Mouse (Mus musculus) heart, postnatal 0 days (tissue): ENCODE measurements around the gene Ankrd53. TPM values are rescaled to one million over a fixed set of nuclear protein-coding genes. Genes with fewer than 3 reads are reported as not detected.

Experiments used
- ATAC-seq: fragments of 200-750 bp; cut with Nextera tagmentation; 2 replicates; pipeline ENCODE4 v1.8.0; 2017; ENCODE audit warnings: low read depth, moderate number of reproducible peaks, moderate library complexity; ENCODE audit not compliant: insufficient read depth
- DNase-seq: peaks from one replicate; pipeline ENCODE4 v3.0.0-alpha.2; 2016; ENCODE audit warnings: low spot score
- H3K27ac ChIP-seq: fragments of 300-500 bp; sonication (generic); 2 replicates; pipeline ENCODE4 v1.5.1; 2014; ENCODE audit warnings: low read depth, mild to moderate bottlenecking
- H3K27me3 ChIP-seq: fragments of 300-500 bp; sonication (generic); 2 replicates; pipeline ENCODE4 v1.6.1; 2014; ENCODE audit warnings: low read length, mixed read lengths; ENCODE audit not compliant: control insufficient read depth, insufficient read depth
- H3K36me3 ChIP-seq: fragments of 300-500 bp; sonication (generic); replicated peaks from 2 replicates; pipeline ENCODE4 v1.6.1; 2014; ENCODE audit warnings: low read length, mixed read lengths; ENCODE audit not compliant: control insufficient read depth, insufficient read depth
- H3K4me1 ChIP-seq: fragments of 300-500 bp; sonication (generic); 2 replicates; pipeline ENCODE4 v1.6.1; 2014; ENCODE audit warnings: antibody characterized with exemption; ENCODE audit not compliant: control insufficient read depth, insufficient read depth
- H3K4me2 ChIP-seq: fragments of 300-500 bp; sonication (generic); 2 replicates; pipeline ENCODE4 v1.6.1; 2014; ENCODE audit warnings: low read depth, mild to moderate bottlenecking, low read length, moderate library complexity
- H3K4me3 ChIP-seq: fragments of 300-500 bp; sonication (generic); 2 replicates; pipeline ENCODE4 v1.5.1; 2014; ENCODE audit warnings: low read depth, low read length
- H3K9ac ChIP-seq: fragments of 300-500 bp; sonication (generic); replicated peaks from 2 replicates; pipeline ENCODE4 v1.6.1; 2014; ENCODE audit warnings: low read depth, low read length, mixed read lengths
- H3K9me3 ChIP-seq: fragments of 300-500 bp; sonication (generic); replicated peaks from 2 replicates; pipeline ENCODE4 v1.6.1; 2016; ENCODE audit warnings: low read length; ENCODE audit not compliant: control insufficient read depth
- CTCF ChIP-seq: IDR thresholded peaks from 2 replicates; pipeline ENCODE4 v1.5.1; 2016; ENCODE audit warnings: antibody characterized with exemption, control low read depth, low read depth
- EP300 ChIP-seq: IDR thresholded peaks from 2 replicates; pipeline ENCODE4 v1.6.1; 2016; ENCODE audit warnings: antibody characterized with exemption, low read depth
- WGBS: fragments of 180-500 bp; shearing (Covaris S2); extraction: QIAGEN DNeasy Blood & Tissue Kit; methylation state at CpG from one replicate; pipeline ENCODE4 v1.1.7; 2014; 5-methylcytosine and 5-hydroxymethylcytosine counted together
- polyA plus RNA-seq: library from polyadenylated mRNA; unstranded; fragments of >200 nt; fragmentation: Nextera tagmentation; extraction: Ambion mirVana; gene quantifications from 2 replicates; pipeline ENCODE4 v1.2.1, GENCODE M21; 2015
- total RNA-seq: library from RNA; depleted of rRNA; stranded (reverse); fragments of >200 nt; gene quantifications from 2 replicates; pipeline ENCODE4 v1.2.3, GENCODE M21; 2014; ENCODE audit warnings: low replicate concordance; rRNA removed

Gene Ankrd53
- total RNA-seq (not detected in 2 replicates), polyA plus RNA-seq (0.16 TPM in 2 replicates)

GRCm38 (mm10) chr6:83762344-83762743 lies at the start of gene Ankrd53:
Gene Ankrd53 (plus strand): TSS chr6:83762644.
- Histone ChIP-seq H3K4me2 (peak within 1 kb of the TSS; percentile 61), H3K9me3 (no peaks in the 10 kb centered on the region), H3K27ac (no peak within 1 kb of the TSS), H3K4me3 (peak within 1 kb of the TSS; percentile 30), H3K27me3 (peaks cover 42% of the 10 kb centered on the region), H3K4me1 (peaks cover 10% of the 10 kb centered on the region), H3K36me3 (no peaks in the 10 kb centered on the region), H3K9ac (no peak within 1 kb of the TSS)
- ATAC-seq (no peak), DNase-seq (no peak)
- 34% methylated on average over 6 of the region's 6 CpGs for WGBS
- no peak for TF ChIP-seq CTCF
- TF ChIP-seq EP300, result no peak

GRCm38 (mm10) chr6:83713271-83714136 lies 48.9 kb upstream of the Ankrd53 start:
- H3K4me3 ChIP-seq, result no peak overlapping the region
- TF ChIP-seq EP300 (no peak), CTCF (no peak)
- WGBS, result 8% methylated on average over 12 of the region's 12 CpGs
- no peak overlapping the region for H3K9ac ChIP-seq
- DNase-seq (no peak), ATAC-seq (no peak)
- no peaks in the 10 kb centered on the region for H3K9me3 ChIP-seq
- H3K27me3 ChIP-seq, result peaks cover 100% of the 10 kb centered on the region
- H3K27ac ChIP-seq, result no peak overlapping the region
- H3K36me3 ChIP-seq, result no peaks in the 10 kb centered on the region
- H3K4me1 ChIP-seq, result peaks cover 9% of the 10 kb centered on the region
- H3K4me2 ChIP-seq, result no peak overlapping the region

- peaks cover 9% of the 10 kb centered on the region for H3K4me1 ChIP-seq
- H3K4me2 ChIP-seq, result no peak overlapping the region
- H3K9ac ChIP-seq, result no peak overlapping the region
- H3K27ac ChIP-seq, result no peak overlapping the region
- no peak for ATAC-seq
- H3K36me3 ChIP-seq, result no peaks in the 10 kb centered on the region
- no peaks in the 10 kb centered on the region for H3K9me3 ChIP-seq
- TF ChIP-seq EP300 (no peak), CTCF (no peak)
- H3K27me3 ChIP-seq, result peaks cover 100% of the 10 kb centered on the region
- 1% methylated on average over 34 of the region's 34 CpGs for WGBS
- no peak for DNase-seq
- peak overlapping the region; percentile 4; the same call in 1 of the 2 replicates for H3K4me3 ChIP-seq
Measured at GRCm38 (mm10) chr6:83714221-83715123, 48.0 kb upstream of the Ankrd53 start.

GRCm38 (mm10) chr6:83715461-83716196 lies 46.8 kb upstream of the Ankrd53 start:
- 5% methylated on average over 30 of the region's 30 CpGs for WGBS
- H3K9me3 ChIP-seq, result no peaks in the 10 kb centered on the region
- DNase-seq, result no peak
- peaks cover 100% of the 10 kb centered on the region for H3K27me3 ChIP-seq
- no peak overlapping the region for H3K9ac ChIP-seq
- peaks cover 7% of the 10 kb centered on the region for H3K4me1 ChIP-seq
- H3K36me3 ChIP-seq, result no peaks in the 10 kb centered on the region
- H3K4me2 ChIP-seq, result no peak overlapping the region
- H3K27ac ChIP-seq, result no peak overlapping the region
- no peak for ATAC-seq
- H3K4me3 ChIP-seq, result peak overlapping the region; percentile 4
- TF ChIP-seq EP300 (no peak), CTCF (no peak)

- 6% methylated on average over 8 of the region's 8 CpGs for WGBS
- no peak for TF ChIP-seq EP300
- TF ChIP-seq CTCF, result no peak
- DNase-seq, result no peak
Measured at GRCm38 (mm10) chr6:83717026-83717425, 45.4 kb upstream of the Ankrd53 start.

More at GRCm38 (mm10) chr6:83717026-83717425, 45.4 kb upstream of the Ankrd53 start:
- Histone ChIP-seq H3K4me2 (no peak overlapping the region), H3K9ac (no peak overlapping the region), H3K9me3 (no peaks in the 10 kb centered on the region), H3K36me3 (no peaks in the 10 kb centered on the region), H3K4me1 (no peaks in the 10 kb centered on the region), H3K27ac (no peak overlapping the region), H3K4me3 (no peak overlapping the region; the same call in 1 of the 2 replicates), H3K27me3 (peaks cover 100% of the 10 kb centered on the region)
- no peak for ATAC-seq
